Mouse (Mus musculus): ENCODE measurements around the gene Rln3. TPM values are rescaled to one million over a fixed set of nuclear protein-coding genes. Genes with fewer than 3 reads are reported as not detected.

The Rln3 gene
- polyA plus RNA-seq, 1 experiment from 2014 or later: not detected

- 45% methylated on average over 12 of the region's 12 CpGs for WGBS
- no peak for ATAC-seq (replicated peaks; ENCODE audit: low FRiP score)
- DNase-seq (ENCODE audit: low spot score): no peak
- H3K36me3 ChIP-seq (ENCODE audit: control insufficient read depth, insufficient read depth, low read length): no peaks in the 10 kb centered on the region
- H3K4me1 ChIP-seq (replicated peaks; ENCODE audit: control insufficient read depth, insufficient read depth, low read length): peaks cover 19% of the 10 kb centered on the region
- no peak overlapping the region for H3K9ac ChIP-seq (ENCODE audit: low read depth, low read length)
- peaks cover 41% of the 10 kb centered on the region for H3K27me3 ChIP-seq (replicated peaks; ENCODE audit: control insufficient read depth, insufficient read depth, low read length)
- no peak overlapping the region for H3K27ac ChIP-seq (ENCODE audit: low read depth, low read length)
- no peaks in the 10 kb centered on the region for H3K9me3 ChIP-seq (ENCODE audit: control insufficient read depth, low read length)
- peak overlapping the region; percentile 37 for H3K4me2 ChIP-seq
- no peak overlapping the region for H3K4me3 ChIP-seq (ENCODE audit: low read depth, low read length)
Measured at GRCm38 (mm10) chr8:84021569-84021968, 23.2 kb downstream of the Rln3 start.

- H3K4me2 ChIP-seq: peak within 1 kb of the TSS; percentile 37
- peaks cover 16% of the 10 kb centered on the region for H3K4me1 ChIP-seq (replicated peaks; ENCODE audit: control insufficient read depth, insufficient read depth, low read length)
- 0 out of 2 replicates have a peak, but pooled peaks cover under 1% of the 10 kb centered on the region for H3K9me3 ChIP-seq (ENCODE audit: control insufficient read depth, low read length)
- no peak within 1 kb of the TSS for H3K27ac ChIP-seq (ENCODE audit: low read depth, low read length)
- DNase-seq (ENCODE audit: low spot score) (no peak), ATAC-seq (replicated peaks; ENCODE audit: low FRiP score) (no peak)
- peaks cover 36% of the 10 kb centered on the region for H3K27me3 ChIP-seq (replicated peaks; ENCODE audit: control insufficient read depth, insufficient read depth, low read length)
- no peaks in the 10 kb centered on the region for H3K36me3 ChIP-seq (ENCODE audit: control insufficient read depth, insufficient read depth, low read length)
- WGBS: 19% methylated on average over 18 of the region's 18 CpGs
- no peak within 1 kb of the TSS for H3K4me3 ChIP-seq (ENCODE audit: low read depth, low read length)
- H3K9ac ChIP-seq (ENCODE audit: low read depth, low read length): no peak within 1 kb of the TSS
Measured at GRCm38 (mm10) chr8:84021096-84021495, 23.7 kb downstream of the Rln3 start, which contains the start of gene Palm3. Gene Palm3 (plus strand): TSS chr8:84021471.

- no peak overlapping the region for H3K27ac ChIP-seq (ENCODE audit: low read depth, low read length)
- H3K27me3 ChIP-seq (replicated peaks; ENCODE audit: control insufficient read depth, insufficient read depth, low read length): peaks cover 23% of the 10 kb centered on the region
- no peak overlapping the region for H3K4me3 ChIP-seq (ENCODE audit: low read depth, low read length)
- no peak overlapping the region for H3K9ac ChIP-seq (ENCODE audit: low read depth, low read length)
- 0 out of 2 replicates have a peak, but pooled peaks cover 2% of the 10 kb centered on the region for H3K9me3 ChIP-seq (ENCODE audit: control insufficient read depth, low read length)
- no peaks in the 10 kb centered on the region for H3K36me3 ChIP-seq (ENCODE audit: control insufficient read depth, insufficient read depth, low read length)
- no peak for ATAC-seq (replicated peaks; ENCODE audit: low FRiP score)
- no peak overlapping the region for H3K4me2 ChIP-seq
- DNase-seq (ENCODE audit: low spot score): no peak
- peaks cover 12% of the 10 kb centered on the region for H3K4me1 ChIP-seq (replicated peaks; ENCODE audit: control insufficient read depth, insufficient read depth, low read length)
- WGBS: 74% methylated on average over 9 of the region's 9 CpGs
Measured at GRCm38 (mm10) chr8:84019738-84020137, 25.1 kb downstream of the Rln3 start.

- H3K9me3 ChIP-seq (ENCODE audit: control insufficient read depth, low read length): 0 out of 2 replicates have a peak, but pooled peaks cover 2% of the 10 kb centered on the region
- no peak overlapping the region for H3K27ac ChIP-seq (ENCODE audit: low read depth, low read length)
- H3K27me3 ChIP-seq (replicated peaks; ENCODE audit: control insufficient read depth, insufficient read depth, low read length): peaks cover 40% of the 10 kb centered on the region
- H3K9ac ChIP-seq (ENCODE audit: low read depth, low read length): no peak overlapping the region
- H3K4me1 ChIP-seq (replicated peaks; ENCODE audit: control insufficient read depth, insufficient read depth, low read length): peaks cover 8% of the 10 kb centered on the region
- no peak overlapping the region for H3K4me3 ChIP-seq (ENCODE audit: low read depth, low read length)
- no peak for DNase-seq (ENCODE audit: low spot score)
- ATAC-seq (replicated peaks; ENCODE audit: low FRiP score): no peak
- 90% methylated on average over 5 of the region's 5 CpGs for WGBS
- no peak overlapping the region for H3K4me2 ChIP-seq
- no peaks in the 10 kb centered on the region for H3K36me3 ChIP-seq (ENCODE audit: control insufficient read depth, insufficient read depth, low read length)
Measured at GRCm38 (mm10) chr8:84015833-84016232, 29.0 kb downstream of the Rln3 start.

GRCm38 (mm10) chr8:84012499-84013165 lies 32.2 kb downstream of the Rln3 start:
- Histone ChIP-seq H3K9ac (ENCODE audit: low read depth, low read length) (no peak overlapping the region), H3K9me3 (ENCODE audit: control insufficient read depth, low read length) (0 out of 2 replicates have a peak, but pooled peaks cover 2% of the 10 kb centered on the region), H3K4me1 (replicated peaks; ENCODE audit: control insufficient read depth, insufficient read depth, low read length) (peaks cover 8% of the 10 kb centered on the region), H3K27me3 (replicated peaks; ENCODE audit: control insufficient read depth, insufficient read depth, low read length) (peaks cover 46% of the 10 kb centered on the region), H3K4me2 (peak overlapping the region; percentile 71), H3K4me3 (ENCODE audit: low read depth, low read length) (peak overlapping the region; percentile 57), H3K27ac (ENCODE audit: low read depth, low read length) (no peak overlapping the region), H3K36me3 (ENCODE audit: control insufficient read depth, insufficient read depth, low read length) (no peaks in the 10 kb centered on the region)
- ATAC-seq (replicated peaks; ENCODE audit: low FRiP score): no peak
- DNase-seq (ENCODE audit: low spot score): no peak
- WGBS: 11% methylated on average over 35 of the region's 35 CpGs

- Histone ChIP-seq H3K36me3 (ENCODE audit: control insufficient read depth, insufficient read depth, low read length) (no peaks in the 10 kb centered on the region), H3K9me3 (ENCODE audit: control insufficient read depth, low read length) (0 out of 2 replicates have a peak, but pooled peaks cover 2% of the 10 kb centered on the region), H3K4me3 (ENCODE audit: low read depth, low read length) (peak within 1 kb of the TSS; percentile 57), H3K27me3 (replicated peaks; ENCODE audit: control insufficient read depth, insufficient read depth, low read length) (peaks cover 46% of the 10 kb centered on the region), H3K27ac (ENCODE audit: low read depth, low read length) (no peak within 1 kb of the TSS), H3K9ac (ENCODE audit: low read depth, low read length) (no peak within 1 kb of the TSS), H3K4me1 (replicated peaks; ENCODE audit: control insufficient read depth, insufficient read depth, low read length) (peaks cover 8% of the 10 kb centered on the region), H3K4me2 (peak within 1 kb of the TSS; percentile 71)
- no peak for ATAC-seq (replicated peaks; ENCODE audit: low FRiP score)
- 3% methylated on average over 45 of the region's 45 CpGs for WGBS
- no peak for DNase-seq (ENCODE audit: low spot score)
Measured at GRCm38 (mm10) chr8:84011705-84012498, 32.9 kb downstream of the Rln3 start, which contains the start of gene 2210011C24Rik. Gene 2210011C24Rik (minus strand): TSS chr8:84012171.

GRCm38 (mm10) chr8:84010625-84011611 lies 33.9 kb downstream of the Rln3 start:
- peaks cover 46% of the 10 kb centered on the region for H3K27me3 ChIP-seq (replicated peaks; ENCODE audit: control insufficient read depth, insufficient read depth, low read length)
- peaks cover 8% of the 10 kb centered on the region for H3K4me1 ChIP-seq (replicated peaks; ENCODE audit: control insufficient read depth, insufficient read depth, low read length)
- peak; percentile 71 for DNase-seq (ENCODE audit: low spot score)
- H3K27ac ChIP-seq (ENCODE audit: low read depth, low read length): no peak overlapping the region
- H3K36me3 ChIP-seq (ENCODE audit: control insufficient read depth, insufficient read depth, low read length): no peaks in the 10 kb centered on the region
- no peak overlapping the region for H3K9ac ChIP-seq (ENCODE audit: low read depth, low read length)
- peak overlapping the region; percentile 71 for H3K4me2 ChIP-seq
- ATAC-seq (replicated peaks; ENCODE audit: low FRiP score): peak; percentile 57; the same call in 1 of the 2 replicates
- peak overlapping the region; percentile 57 for H3K4me3 ChIP-seq (ENCODE audit: low read depth, low read length)
- 0 out of 2 replicates have a peak, but pooled peaks cover under 1% of the 10 kb centered on the region for H3K9me3 ChIP-seq (ENCODE audit: control insufficient read depth, low read length)
- WGBS: 2% methylated on average over 83 of the region's 83 CpGs

- H3K27ac ChIP-seq (ENCODE audit: low read depth, low read length): no peak overlapping the region
- H3K36me3 ChIP-seq (ENCODE audit: control insufficient read depth, insufficient read depth, low read length): no peaks in the 10 kb centered on the region
- no peak overlapping the region for H3K9ac ChIP-seq (ENCODE audit: low read depth, low read length)
- H3K4me3 ChIP-seq (ENCODE audit: low read depth, low read length): 0 out of 2 replicates have a peak overlapping the region, but pooled peaks have one; percentile 6
- H3K9me3 ChIP-seq (ENCODE audit: control insufficient read depth, low read length): no peaks in the 10 kb centered on the region
- under 1% methylated on average over 11 of the region's 11 CpGs for WGBS
- H3K27me3 ChIP-seq (replicated peaks; ENCODE audit: control insufficient read depth, insufficient read depth, low read length): peaks cover 46% of the 10 kb centered on the region
- peak; percentile 81 for DNase-seq (ENCODE audit: low spot score)
- peaks cover 11% of the 10 kb centered on the region for H3K4me1 ChIP-seq (replicated peaks; ENCODE audit: control insufficient read depth, insufficient read depth, low read length)
- ATAC-seq (replicated peaks; ENCODE audit: low FRiP score): peak; percentile 60
- H3K4me2 ChIP-seq: no peak overlapping the region
Measured at GRCm38 (mm10) chr8:84009876-84010275, 34.9 kb downstream of the Rln3 start.

All from liver, embryonic 11.5 days (tissue).